Mouse (Mus musculus) ES-E14 (cell line): Measurements from ENCODE around the gene Klrc1. TPM values are rescaled to one million over a fixed set of nuclear protein-coding genes. Genes with fewer than 3 reads are reported as not detected.

Experiments used
- DNase-seq: peaks from one replicate; pipeline ENCODE4 v3.0.0-alpha.2; 2013; ENCODE audit warnings: low read depth, low spot score
- H3K27ac ChIP-seq: 2 replicates; pipeline ENCODE4 v1.5.1; 2012; ENCODE audit warnings: low read depth, mild to moderate bottlenecking, low read length, moderate library complexity, mixed read lengths; ENCODE audit not compliant: poor library complexity, insufficient read depth, severe bottlenecking
- H3K36me3 ChIP-seq: 2 replicates; pipeline ENCODE4 v1.6.1; 2012; ENCODE audit warnings: mild to moderate bottlenecking, low read length, moderate library complexity, mixed read lengths; ENCODE audit not compliant: control insufficient read depth, poor library complexity, insufficient read depth, severe bottlenecking
- H3K4me1 ChIP-seq, 2 experiments: fragments of 150-350 bp in 1 of 2; sonication (generic) in 1 of 2; 2 replicates each; pipeline ENCODE4 v1.6.1; 2012; ENCODE audit warnings: low read length in 2 of 2, mild to moderate bottlenecking in 1 of 2, mixed read lengths in 1 of 2; ENCODE audit not compliant: control insufficient read depth in 2 of 2, insufficient read depth in 2 of 2, poor library complexity in 1 of 2
- H3K4me3 ChIP-seq, 2 experiments: fragments of 150-350 bp in 1 of 2; sonication (generic) in 1 of 2; 2 replicates each; pipeline ENCODE4 v1.5.1; 2012; ENCODE audit warnings: low read length in 2 of 2, low read depth in 1 of 2, mild to moderate bottlenecking in 1 of 2, mixed read lengths in 1 of 2; ENCODE audit not compliant: insufficient read depth in 1 of 2, poor library complexity in 1 of 2, severe bottlenecking in 1 of 2
- H3K9ac ChIP-seq: 2 replicates; pipeline ENCODE4 v1.6.1; 2012; ENCODE audit warnings: low read depth, mild to moderate bottlenecking, low read length, mixed read lengths; ENCODE audit not compliant: poor library complexity, insufficient read depth, severe bottlenecking
- H3K9me3 ChIP-seq: fragments of 150-350 bp; sonication (generic); 2 replicates; pipeline ENCODE4 v1.6.1; 2012; ENCODE audit warnings: low read depth, mild to moderate bottlenecking, low read length; ENCODE audit not compliant: control insufficient read depth, insufficient read depth
- CHD2 ChIP-seq: IDR thresholded peaks from 2 replicates; pipeline ENCODE4 v1.6.1; 2014; ENCODE audit warnings: mild to moderate bottlenecking, low read depth, low read length, inconsistent platforms
- HCFC1 ChIP-seq: IDR thresholded peaks from 2 replicates; pipeline ENCODE4 v1.6.1; 2012; ENCODE audit warnings: low read length, inconsistent platforms, borderline replicate concordance; ENCODE audit not compliant: insufficient read depth
- MAFK ChIP-seq: IDR thresholded peaks from 2 replicates; pipeline ENCODE4 v1.6.1; 2014; ENCODE audit warnings: mild to moderate bottlenecking, low read depth, low read length, inconsistent platforms; ENCODE audit not compliant: insufficient read depth
- ZC3H11A ChIP-seq: IDR thresholded peaks from 2 replicates; pipeline ENCODE4 v1.6.1; 2012; ENCODE audit warnings: low read depth, mild to moderate bottlenecking, inconsistent platforms, low read length, borderline replicate concordance
- ZNF384 ChIP-seq: IDR thresholded peaks from 2 replicates; pipeline ENCODE4 v1.6.1; 2012; ENCODE audit warnings: low read depth, low read length, inconsistent platforms
- in situ Hi-C, 2 experiments: fragments of 600-800 bp; cut with MboI; formaldehyde crosslinking; loops; one replicate each; pipeline ENCODE4 v1.15.1; 2025; ENCODE audit warnings: low sequenced_read_pairs in 2 of 2, inconsistent platforms in 1 of 2; ENCODE audit not compliant: unreplicated experiment in 2 of 2
- total RNA-seq: library from RNA; depleted of rRNA; stranded (reverse); fragments of 300-350 nt; gene quantifications from 2 replicates; pipeline ENCODE4 v1.2.3, GENCODE M21; 2012; rRNA removed

Klrc1 gene
- total RNA-seq = not detected in 2 replicates

DNA sequence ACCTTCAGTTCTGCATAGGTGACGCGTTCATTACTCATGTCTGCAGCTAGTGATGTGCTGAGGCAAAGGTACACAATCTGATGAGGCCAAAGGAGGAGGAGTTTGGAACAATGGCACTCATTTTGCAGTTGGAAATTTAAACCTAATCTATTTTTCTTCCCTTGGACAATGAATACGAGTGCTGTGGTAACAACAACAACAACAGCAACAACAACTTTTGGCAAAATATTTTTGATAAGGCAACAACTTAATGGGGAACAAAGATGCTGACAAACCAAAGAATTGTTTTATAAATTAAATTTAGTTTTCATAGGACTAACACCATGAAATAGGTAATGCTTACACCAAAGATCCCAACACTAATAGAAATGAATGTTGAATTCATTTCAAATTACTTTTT lies at the start of gene Klrc1:
Gene Klrc1, minus strand, starts transcription at position 101 of the 400 bp plus-strand sequence.
- TF ChIP-seq ZNF384 (no peak), ZC3H11A (no peak), MAFK (no peak), CHD2 (no peak), HCFC1 (no peak)
- Histone ChIP-seq H3K9ac (no peak within 1 kb of the TSS), H3K36me3 (no peaks in the 10 kb centered on the region), H3K9me3 (no peaks in the 10 kb centered on the region), H3K4me1 (no peaks in the 10 kb centered on the region), H3K27ac (no peak within 1 kb of the TSS), H3K4me3 (no peak within 1 kb of the TSS)
- in situ Hi-C loops = no loop called here
- no peak for DNase-seq

GRCm38 (mm10) chr6:129727237-129727636 lies 48.5 kb upstream of the Klrc1 start:
- Histone ChIP-seq H3K9me3 (no peaks in the 10 kb centered on the region), H3K27ac (no peak overlapping the region), H3K9ac (no peak overlapping the region), H3K36me3 (no peaks in the 10 kb centered on the region), H3K4me1 (no peaks in the 10 kb centered on the region), H3K4me3 (no peak overlapping the region)
- TF ChIP-seq MAFK (no peak), HCFC1 (no peak), CHD2 (no peak), ZC3H11A (no peak), ZNF384 (no peak)
- in situ Hi-C loops = no loop called here
- no peak for DNase-seq

- Histone ChIP-seq H3K4me1 (no peaks in the 10 kb centered on the region), H3K36me3 (no peaks in the 10 kb centered on the region), H3K9ac (no peak overlapping the region), H3K4me3 (no peak overlapping the region), H3K27ac (no peak overlapping the region), H3K9me3 (no peaks in the 10 kb centered on the region)
- in situ Hi-C loops = no loop called here
- DNase-seq = no peak
- no peak for TF ChIP-seq ZNF384
- no peak for TF ChIP-seq CHD2
- TF ChIP-seq HCFC1 = no peak
- TF ChIP-seq ZC3H11A = no peak
- no peak for TF ChIP-seq MAFK
These were observed 42.6 kb upstream of the Klrc1 start for GRCm38 (mm10) chr6:129721390-129721789.

- in situ Hi-C loops = no loop called here
- TF ChIP-seq ZNF384 = no peak
- no peak for TF ChIP-seq ZC3H11A
- TF ChIP-seq CHD2 = no peak
- H3K4me3 ChIP-seq = no peak overlapping the region
- H3K9ac ChIP-seq = no peak overlapping the region
- H3K9me3 ChIP-seq = no peaks in the 10 kb centered on the region
- no peaks in the 10 kb centered on the region for H3K36me3 ChIP-seq
- H3K4me1 ChIP-seq = no peaks in the 10 kb centered on the region
- H3K27ac ChIP-seq = no peak overlapping the region
- no peak for DNase-seq
These were observed 41.7 kb upstream of the Klrc1 start for GRCm38 (mm10) chr6:129720487-129720886.

DNA sequence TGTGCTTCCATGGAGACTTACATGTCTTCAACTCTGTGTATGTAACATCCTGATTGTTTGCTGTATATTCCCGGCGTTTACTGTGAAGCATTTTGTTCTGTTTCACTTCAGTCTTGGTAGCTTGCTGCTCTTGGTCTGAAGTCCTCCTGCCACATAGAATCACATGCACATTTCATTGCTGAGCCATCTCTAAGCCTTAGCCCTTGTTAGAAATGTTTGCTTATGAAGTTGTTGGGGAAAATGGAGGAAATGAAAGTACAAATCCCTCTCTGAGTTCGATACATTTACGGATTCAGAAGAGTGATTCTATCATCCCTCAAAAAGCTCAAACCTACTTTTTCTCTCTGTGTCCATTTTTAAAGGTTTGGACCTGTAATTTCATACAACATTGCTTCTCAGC lies 38.3 kb upstream of the Klrc1 start, which contains the start of gene Klri1:
Gene Klri1, minus strand, starts transcription at position 101 of the 400 bp plus-strand sequence.
- H3K27ac ChIP-seq = no peak within 1 kb of the TSS
- no peak for DNase-seq
- no peak within 1 kb of the TSS for H3K4me3 ChIP-seq
- no peaks in the 10 kb centered on the region for H3K9me3 ChIP-seq
- no peaks in the 10 kb centered on the region for H3K4me1 ChIP-seq
- no peak for TF ChIP-seq CHD2
- no peak for TF ChIP-seq ZNF384
- TF ChIP-seq ZC3H11A = no peak
- TF ChIP-seq MAFK = no peak
- no peak for TF ChIP-seq HCFC1
- in situ Hi-C loops = no loop called here
- H3K9ac ChIP-seq = no peak within 1 kb of the TSS
- H3K36me3 ChIP-seq = no peaks in the 10 kb centered on the region
